20 mouse cellular contexts compared by ENCODE assay signal in genomic region chr11:31684126-31684525, GRCm38 (mm10). TPM values are rescaled to one million over a fixed set of nuclear protein-coding genes. Genes with fewer than 3 reads are reported as not detected.
A peak's percentile ranks its signal among the peaks of the same experiment; 100 is the strongest.
DNase-seq lines count a peak whose midpoint lies in the region; ATAC-seq lines count a peak whose summit lies in the region.
"Had no signal": no experiment of that assay in that cellular context is flagged by ENCODE, and none has a peak within 500 bp of the region (broad histone marks: within the 10 kb centered on the region; RNA-seq: fewer than 3 reads in every experiment).

No protein-coding gene starts in this region.

- 59% methylated on average over 2 of the region's 2 CpGs for WGBS in liver, embryonic 16.5 days (ENCODE audit: insufficient replicate concordance)

- DNase-seq in layer of hippocampus, adult 9-11 months, result peak; percentile 81
- DNase-seq in layer of hippocampus, postnatal 14 days (ENCODE audit: low spot score in 2 of 2), result no peak
- DNase-seq in right cerebral cortex, adult 2 months (ENCODE audit: low spot score in 2 of 2), result peak; percentile 53 to 62
- DNase-seq in right cerebral cortex, postnatal 4 days, result no peak
- no peak for DNase-seq in embryo, embryonic 10.5 days (ENCODE audit: low spot score)
- no peak for DNase-seq in cerebellum, adult 11-12 months
- DNase-seq: adrenal gland, adult 2 months; embryo, embryonic 11 days; gastrocnemius, postnatal 36 days; kidney, adult 2 months; kidney, postnatal 10 days; lung, adult 2 months; midbrain, embryonic 14.5 days; thymus, postnatal 14 days had no signal

- H3K4me1 ChIP-seq in liver, embryonic 16.5 days (ENCODE audit: control insufficient read depth, low read depth, low read length), result peaks cover 33% of the 10 kb centered on the region

- peak overlapping the region; percentile 37 for H3K4me3 ChIP-seq in liver, embryonic 16.5 days (ENCODE audit: low read depth, low read length)
- H3K4me3 ChIP-seq: embryonic facial prominence, embryonic 15.5 days; hindbrain, embryonic 12.5 days; megakaryocyte, embryonic 14.5 days; neural tube, embryonic 13.5 days had no signal

- H3K36me3 ChIP-seq in liver, embryonic 16.5 days (ENCODE audit: control insufficient read depth, insufficient read depth), result no peaks in the 10 kb centered on the region
- H3K36me3 ChIP-seq: embryonic facial prominence, embryonic 15.5 days; hindbrain, embryonic 12.5 days; neural tube, embryonic 13.5 days had no signal

- no peaks in the 10 kb centered on the region for H3K9me3 ChIP-seq in liver, embryonic 16.5 days (replicated peaks; ENCODE audit: control insufficient read depth, low read length)
- H3K9me3 ChIP-seq: embryonic facial prominence, embryonic 15.5 days; hindbrain, embryonic 12.5 days; neural tube, embryonic 13.5 days had no signal

- H3K4me2 ChIP-seq in liver, embryonic 16.5 days (ENCODE audit: low read depth, low read length), result peak overlapping the region; percentile 42
- H3K4me2 ChIP-seq: embryonic facial prominence, embryonic 15.5 days; hindbrain, embryonic 12.5 days; neural tube, embryonic 13.5 days had no signal

- H3K9ac ChIP-seq in liver, embryonic 16.5 days (ENCODE audit: low read depth, low read length), result no peak overlapping the region
- H3K9ac ChIP-seq: embryonic facial prominence, embryonic 15.5 days; hindbrain, embryonic 12.5 days; neural tube, embryonic 13.5 days had no signal

- ATAC-seq in liver, embryonic 16.5 days (ENCODE audit: low read depth), result no peak
- ATAC-seq: inflammation-experienced regulatory T-cells, adult 6 months had no signal

- H3K27ac ChIP-seq in liver, embryonic 16.5 days (ENCODE audit: low read length), result no peak overlapping the region
- H3K27ac ChIP-seq: embryonic facial prominence, embryonic 15.5 days; hindbrain, embryonic 12.5 days; neural tube, embryonic 13.5 days had no signal

- no peaks in the 10 kb centered on the region for H3K27me3 ChIP-seq in liver, embryonic 16.5 days (ENCODE audit: control insufficient read depth, insufficient read depth, low read depth, low read length)
- H3K27me3 ChIP-seq: embryonic facial prominence, embryonic 15.5 days; hindbrain, embryonic 12.5 days; neural tube, embryonic 13.5 days had no signal

RNA-seq across cellular contexts. Expression of gene Bod1, which starts 12.4 kb away (rescaled TPM):
- total RNA-seq in layer of hippocampus, postnatal 14 days (2021), result 10 to 100 TPM; 87.3 to 87.9 TPM
- polyA plus RNA-seq in liver, embryonic 16.5 days (2015; fragmentation: Nextera tagmentation; extraction: Ambion mirVana), result 9.6 and 11.6 TPM in 2 replicates

Comparison
In these comparisons a context has a peak if more than half of its experiments do, and no peak if none do; other contexts are left out.
1. DNase-seq: peak in layer of hippocampus, adult 9-11 months (single experiment) and right cerebral cortex, adult 2 months (2 of 2); none in layer of hippocampus, postnatal 14 days (0 of 2), right cerebral cortex, postnatal 4 days (single experiment), embryo, embryonic 10.5 days (single experiment) and cerebellum, adult 11-12 months (single experiment).